Mouse (Mus musculus): ENCODE results near the gene Gm4907.
"Not testable (repeated sequence)": the region's sequence is repeated elsewhere in the genome, so short reads cannot be mapped to it uniquely, and the experiment has no call there.

Gene Gm4907

GRCm38 (mm10) chrX:23882253-23882652, at the start of gene Gm4907:
TSS of gene Gm4907 (plus strand) at chrX:23882553.
- DNase-seq (ENCODE audit: low read depth): not testable (repeated sequence)

GRCm38 (mm10) chrX:23833784-23834183, 48.6 kb upstream of the Gm4907 start:
- not testable (repeated sequence) for DNase-seq (ENCODE audit: low read depth)

GRCm38 (mm10) chrX:23840921-23841320, 41.4 kb upstream of the Gm4907 start:
- no peak for DNase-seq (ENCODE audit: low read depth)

DNA sequence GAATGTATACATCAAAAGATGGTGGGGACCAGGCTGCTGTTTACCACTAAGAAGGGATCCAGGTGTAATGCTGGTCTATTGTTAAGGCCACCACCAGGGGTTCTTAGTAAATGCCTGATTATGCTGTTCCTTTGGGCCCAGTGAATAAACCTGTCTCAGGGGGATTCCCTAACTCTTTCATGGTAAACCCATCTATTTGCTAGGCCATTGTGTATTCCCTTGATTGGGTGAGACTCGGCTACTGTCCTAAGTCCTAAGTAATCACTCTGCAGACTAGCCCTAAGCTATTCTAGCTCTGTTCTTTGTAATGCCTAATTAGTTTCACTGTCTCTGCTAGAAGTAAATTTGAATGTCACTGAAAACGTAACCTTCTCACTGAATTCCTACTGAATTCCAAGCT, 71.8 kb downstream of the Gm4907 start:
- no peak for DNase-seq (ENCODE audit: low read depth)
